Mouse (Mus musculus) c-Kit-positive CD71-positive TER-119-positive erythroid progenitor cells, embryonic 14.5 days (primary cell): ENCODE measurements at regions not wholly inside any gene's neighbourhood (a gene's known extent, or its start where the extent isn't known, plus 50 kb on each side); places are given as distances from the start of the nearest gene placed in this dataset.

ENCODE experiments used
- DNase-seq: peaks from one replicate; pipeline ENCODE4 v3.0.0-alpha.2; 2013; ENCODE audit warnings: low spot score

- DNase-seq: no peak
Observed at GRCm38 (mm10) chr13:28644846-28645574, 308.5 kb downstream of the Sox4 start.

GRCm38 (mm10) chr13:28640826-28641225, 312.7 kb downstream of the Sox4 start:
- no peak for DNase-seq

GRCm38 (mm10) chr13:28635230-28635950, 318.1 kb downstream of the Sox4 start:
- DNase-seq: no peak

- DNase-seq: no peak
Observed at GRCm38 (mm10) chr13:28633541-28634041, 319.9 kb downstream of the Sox4 start.

GRCm38 (mm10) chr13:28629431-28630331, 323.8 kb downstream of the Sox4 start:
- no peak for DNase-seq

GRCm38 (mm10) chr13:28628751-28629150, 324.8 kb downstream of the Sox4 start:
- no peak for DNase-seq

- DNase-seq: no peak
Observed at GRCm38 (mm10) chr13:28618961-28619360, 334.6 kb downstream of the Sox4 start.

GRCm38 (mm10) chr13:28617503-28617902, 336.0 kb downstream of the Sox4 start:
- no peak for DNase-seq

GRCm38 (mm10) chr13:28616645-28617381, 336.7 kb downstream of the Sox4 start:
- no peak for DNase-seq

GRCm38 (mm10) chr13:28607551-28608114, 345.9 kb downstream of the Sox4 start:
- DNase-seq: no peak

- DNase-seq: no peak
Observed at GRCm38 (mm10) chr13:28606651-28607050, 346.9 kb downstream of the Sox4 start.

GRCm38 (mm10) chr13:28605833-28606232, 347.7 kb downstream of the Sox4 start:
- DNase-seq: no peak

GRCm38 (mm10) chr13:28604016-28604415, 346.7 kb downstream of the Gm11361 start:
- DNase-seq: no peak

GRCm38 (mm10) chr13:28600792-28601191, 343.5 kb downstream of the Gm11361 start:
- DNase-seq: no peak

GRCm38 (mm10) chr13:28596367-28596766, 339.0 kb downstream of the Gm11361 start:
- DNase-seq: no peak

- no peak for DNase-seq
Observed at GRCm38 (mm10) chr13:28592176-28592575, 334.8 kb downstream of the Gm11361 start.

GRCm38 (mm10) chr13:28587977-28588376, 330.6 kb downstream of the Gm11361 start:
- DNase-seq: no peak

- DNase-seq: no peak
Observed at GRCm38 (mm10) chr13:28586693-28587092, 329.4 kb downstream of the Gm11361 start.

GRCm38 (mm10) chr13:28586140-28586539, 328.8 kb downstream of the Gm11361 start:
- DNase-seq: no peak

- no peak for DNase-seq
Observed at GRCm38 (mm10) chr13:28583617-28584016, 326.3 kb downstream of the Gm11361 start.

- no peak for DNase-seq
Observed at GRCm38 (mm10) chr13:28575202-28575851, 318.0 kb downstream of the Gm11361 start.
